Mouse (Mus musculus) lung, adult 2 months (tissue): ENCODE data around the gene Cables2.

Source experiments
- CTCF ChIP-seq: fragments of 200-500 bp; IDR thresholded peaks from 2 replicates; pipeline ENCODE4 v1.5.1; 2011; ENCODE audit warnings: mild to moderate bottlenecking, low read length, control low read depth; ENCODE audit not compliant: insufficient read depth
- POLR2A ChIP-seq: fragments of 200-500 bp; IDR thresholded peaks from 2 replicates; pipeline ENCODE4 v1.6.1; 2011; ENCODE audit warnings: low read depth, mild to moderate bottlenecking, control low read depth, low read length, borderline replicate concordance; ENCODE audit errors: extremely low read depth

GRCm38 (mm10) chr2:180306423-180307168 is 33.3 kb upstream of the Cables2 start:
- TF ChIP-seq CTCF, result no peak
- no peak for TF ChIP-seq POLR2A
